Mouse (Mus musculus): ENCODE results near the gene Ube2q2.
A peak's percentile ranks its signal among the peaks of the same experiment; 100 is the strongest.
"Not testable (repeated sequence)": the region's sequence is repeated elsewhere in the genome, so short reads cannot be mapped to it uniquely, and the experiment has no call there.

Gene Ube2q2

GRCm38 (mm10) chr9:55174235-55174634 is 25.6 kb downstream of the Ube2q2 start:
- no peak for DNase-seq

DNA sequence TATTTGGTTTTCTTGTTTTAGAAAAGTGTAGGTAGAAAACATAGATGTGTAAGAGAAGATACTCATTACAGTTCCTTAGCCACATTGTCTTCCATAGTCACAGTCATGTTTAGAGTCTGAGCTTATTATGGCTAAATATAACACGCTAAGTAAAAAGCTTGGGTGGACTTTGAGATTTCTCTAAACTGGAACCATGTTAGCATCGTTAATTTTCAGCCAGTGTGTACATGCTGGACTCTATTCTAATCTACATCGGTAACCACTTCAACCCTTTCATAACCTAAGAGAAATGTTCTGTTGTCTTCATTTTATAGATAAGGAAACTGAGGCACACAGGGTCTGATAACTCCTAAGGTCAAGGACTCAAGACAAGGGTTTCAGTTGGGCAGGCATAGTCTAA is 47.2 kb downstream of the Ube2q2 start:
- no peak for DNase-seq

GRCm38 (mm10) chr9:55198260-55198659 is 49.6 kb downstream of the Ube2q2 start:
- DNase-seq: no peak

DNA sequence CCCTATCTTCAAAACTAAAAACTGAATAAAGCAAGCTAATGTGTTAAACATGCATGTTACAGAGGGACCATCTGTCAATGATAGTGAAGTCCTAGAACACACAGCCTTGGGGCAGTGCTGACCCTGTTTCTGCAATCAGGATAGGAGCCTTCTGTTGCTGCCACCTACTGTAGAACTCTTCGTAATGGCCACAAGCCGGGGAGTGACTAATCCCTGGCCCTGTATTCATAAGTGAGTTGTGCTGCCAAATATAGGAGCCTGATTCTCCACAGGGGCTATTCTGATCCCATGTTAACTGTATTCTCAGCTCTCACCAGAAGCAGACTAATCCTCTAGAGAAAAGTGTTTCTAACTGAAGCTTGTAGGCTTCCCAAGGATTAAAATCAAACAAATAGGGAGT is 50.7 kb downstream of the Ube2q2 start:
- DNase-seq: no peak

DNA sequence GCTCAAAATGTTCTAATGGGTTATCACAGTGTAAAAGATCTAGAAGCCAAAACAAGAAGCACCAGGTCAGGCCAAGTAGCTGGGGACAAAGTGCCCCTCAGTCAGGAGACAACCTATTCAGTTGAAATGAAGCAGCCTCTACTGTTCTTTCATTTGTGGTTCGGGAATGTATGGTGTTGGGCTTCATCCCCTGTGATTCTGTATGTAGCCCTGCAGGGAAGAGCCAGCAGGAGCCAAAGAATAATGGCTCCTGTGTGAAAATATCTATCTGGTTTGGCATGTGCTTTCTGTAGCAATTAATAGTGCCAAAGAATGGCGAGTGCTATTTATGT is 59.8 kb downstream of the Ube2q2 start:
- DNase-seq: no peak

- peak; percentile 82 for DNase-seq
Measured at GRCm38 (mm10) chr9:55208790-55209481, 60.3 kb downstream of the Ube2q2 start, which contains the start of gene Fbxo22. Fbxo22 (plus strand) TSS chr9:55208925.

DNA sequence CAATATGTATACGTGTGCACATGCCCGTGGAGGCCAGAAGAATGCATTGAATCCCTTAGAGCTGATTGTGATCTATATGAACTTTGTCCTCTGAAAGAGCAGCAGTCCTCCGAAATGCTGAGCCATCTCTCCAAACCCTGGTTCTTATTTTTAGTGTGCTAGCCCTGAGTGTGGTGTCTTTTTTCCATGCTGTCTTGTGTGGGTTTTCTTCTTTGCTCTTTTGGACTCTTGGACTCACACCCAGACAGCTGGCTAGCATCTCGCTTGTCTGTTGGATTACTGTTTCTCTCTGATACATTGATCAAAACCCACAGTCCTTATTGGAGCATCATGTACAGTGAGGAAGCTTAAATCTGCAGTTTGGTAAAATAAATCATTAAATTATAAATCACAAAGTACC is 63.0 kb downstream of the Ube2q2 start:
- no peak for DNase-seq

DNA sequence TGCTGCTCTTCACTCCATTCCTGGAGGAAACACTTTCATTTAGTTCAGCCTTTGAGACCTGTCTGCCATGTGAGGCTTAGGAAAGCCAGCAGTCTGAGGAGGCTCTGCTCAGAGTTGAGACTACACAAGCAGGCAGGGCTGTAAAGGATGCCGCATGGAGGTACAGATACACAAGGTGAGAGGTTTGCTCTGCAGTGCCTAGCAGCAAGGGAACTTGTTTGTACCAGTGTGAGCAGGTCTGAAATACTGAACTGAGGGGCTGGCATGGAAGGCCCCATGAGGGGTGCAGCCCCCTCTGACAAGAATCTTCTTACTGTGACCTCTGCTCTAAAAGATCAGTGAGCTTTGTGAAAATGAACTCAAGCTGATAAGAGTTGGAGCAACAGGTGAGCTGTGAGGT is 64.7 kb downstream of the Ube2q2 start:
- no peak for DNase-seq

DNA sequence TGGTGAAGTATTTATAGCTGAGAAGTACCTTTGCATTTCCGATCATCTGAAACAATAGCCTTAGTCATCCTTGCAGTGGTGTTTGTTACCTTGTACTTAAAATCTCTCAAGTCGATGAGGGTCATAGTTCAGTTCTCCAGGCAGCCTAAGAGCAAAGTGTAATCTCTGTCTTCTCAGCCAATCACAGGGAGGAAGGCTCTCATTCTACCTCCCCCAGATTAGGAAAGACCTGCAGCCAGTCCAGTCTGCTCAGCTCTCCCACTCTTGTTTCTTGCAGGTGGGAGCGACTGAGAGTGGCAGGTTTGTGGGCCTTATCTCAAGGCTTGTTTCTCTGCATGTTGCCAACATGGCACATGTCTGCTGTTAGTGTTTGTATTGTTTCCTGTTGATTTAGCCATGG is 66.4 kb downstream of the Ube2q2 start:
- no peak for DNase-seq

GRCm38 (mm10) chr9:55215648-55216047 is 67.0 kb downstream of the Ube2q2 start:
- DNase-seq: no peak

DNA sequence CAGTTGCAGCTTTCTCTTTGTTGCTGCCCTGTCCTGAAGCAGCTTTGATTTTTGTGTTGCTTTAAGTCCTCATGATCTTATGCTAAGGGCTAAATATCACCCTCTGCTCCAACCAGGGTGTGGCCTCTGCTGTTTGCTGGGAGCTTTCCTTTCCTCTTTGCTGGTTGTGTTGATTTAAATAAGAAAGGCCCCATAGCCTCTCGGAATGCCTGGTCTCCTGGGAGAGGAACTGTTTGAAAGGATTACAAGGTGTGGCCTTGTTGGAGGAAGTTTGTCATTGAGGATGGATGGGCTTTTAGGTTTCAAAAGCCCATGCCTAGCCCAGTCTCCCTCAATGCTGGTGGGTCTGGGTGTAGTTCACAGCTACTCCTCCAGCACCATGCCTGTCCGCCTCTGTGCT is 67.4 kb downstream of the Ube2q2 start:
- no peak for DNase-seq

DNA sequence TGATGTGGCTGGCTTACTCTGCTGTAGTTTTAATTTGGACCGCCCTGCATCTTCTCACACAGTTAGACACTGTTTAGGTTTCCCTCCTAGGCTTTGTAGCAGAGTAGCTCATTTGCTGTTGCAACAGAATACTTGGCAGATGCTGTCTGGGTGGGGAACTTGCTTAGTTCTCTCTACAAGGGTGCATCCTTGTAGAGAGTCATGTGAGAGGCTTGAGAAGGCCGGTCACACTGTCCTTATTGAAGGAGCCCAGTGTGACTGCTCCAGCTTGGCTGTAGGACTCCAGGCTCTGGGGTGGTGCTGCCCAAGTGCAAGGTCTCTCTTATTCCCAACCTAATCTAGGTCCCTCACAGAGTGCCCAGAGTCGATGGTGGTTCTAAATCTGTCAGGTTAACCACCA is 68.7 kb downstream of the Ube2q2 start:
- no peak for DNase-seq

- DNase-seq: no peak
Measured at GRCm38 (mm10) chr9:55225165-55225737, 76.6 kb downstream of the Ube2q2 start.

GRCm38 (mm10) chr9:55226251-55226650 is 77.6 kb downstream of the Ube2q2 start:
- peak; percentile 60 for DNase-seq

DNA sequence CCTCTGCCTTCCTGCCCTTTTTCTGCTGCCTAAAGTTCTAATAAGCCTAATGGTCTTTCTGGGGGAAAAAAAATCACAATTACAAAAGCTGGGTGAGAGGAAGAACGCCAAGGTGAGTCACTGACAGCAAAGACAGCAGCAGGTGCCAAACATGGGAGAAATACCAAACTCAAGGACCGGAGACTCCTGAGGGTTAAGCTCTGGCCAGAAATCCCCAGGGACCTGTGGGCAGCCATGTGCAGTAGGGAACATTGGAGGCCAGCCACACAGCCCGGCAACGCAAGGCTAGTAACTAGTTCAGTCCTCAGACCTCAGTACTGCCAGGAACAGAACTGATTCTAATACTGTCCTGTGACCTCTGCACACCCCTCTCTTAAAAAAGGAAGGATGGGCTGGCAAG is 79.5 kb downstream of the Ube2q2 start:
- no peak for DNase-seq

DNA sequence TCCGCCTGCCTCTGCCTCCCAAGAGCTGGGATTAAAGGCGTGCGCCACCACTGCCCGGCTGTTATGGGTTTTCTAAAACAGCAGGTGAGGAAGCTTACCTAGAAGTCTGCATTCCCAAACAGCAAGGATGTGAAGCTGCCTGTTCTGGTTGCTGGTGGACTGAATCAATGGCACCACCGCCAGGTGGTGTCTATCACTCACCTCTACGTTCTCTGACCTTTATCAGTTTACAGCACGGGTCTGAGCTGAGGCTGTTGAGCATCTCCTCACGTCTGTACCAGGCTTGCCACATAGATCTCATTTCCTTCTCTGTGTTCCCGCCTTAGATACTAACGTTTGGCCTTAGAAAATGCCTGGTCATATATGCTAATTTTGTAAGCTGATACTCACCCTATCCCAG is 80.4 kb downstream of the Ube2q2 start:
- no peak for DNase-seq

DNA sequence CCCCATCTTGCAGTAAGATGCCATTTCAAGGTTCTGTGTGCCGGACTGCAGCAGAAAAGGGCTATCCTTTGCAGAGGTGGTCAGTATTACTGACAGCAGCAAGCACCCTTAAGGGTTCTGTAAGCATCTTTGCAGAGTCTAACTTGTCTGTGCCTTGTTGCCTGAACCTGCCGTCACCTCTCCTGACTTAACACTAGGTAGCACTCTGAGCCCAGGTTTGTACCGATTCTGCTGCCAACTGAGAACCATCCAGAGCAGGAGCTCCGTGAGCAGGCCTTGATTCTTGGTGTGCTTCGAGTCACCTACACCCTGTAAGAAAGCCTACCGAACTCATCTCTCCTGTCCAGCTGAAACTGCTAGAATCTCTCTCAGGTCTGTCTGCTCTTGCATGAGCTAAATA is 82.9 kb downstream of the Ube2q2 start:
- DNase-seq: no peak

GRCm38 (mm10) chr9:55232110-55232509 is 83.5 kb downstream of the Ube2q2 start:
- DNase-seq: no peak

GRCm38 (mm10) chr9:55232586-55232985 is 83.9 kb downstream of the Ube2q2 start:
- no peak for DNase-seq

DNA sequence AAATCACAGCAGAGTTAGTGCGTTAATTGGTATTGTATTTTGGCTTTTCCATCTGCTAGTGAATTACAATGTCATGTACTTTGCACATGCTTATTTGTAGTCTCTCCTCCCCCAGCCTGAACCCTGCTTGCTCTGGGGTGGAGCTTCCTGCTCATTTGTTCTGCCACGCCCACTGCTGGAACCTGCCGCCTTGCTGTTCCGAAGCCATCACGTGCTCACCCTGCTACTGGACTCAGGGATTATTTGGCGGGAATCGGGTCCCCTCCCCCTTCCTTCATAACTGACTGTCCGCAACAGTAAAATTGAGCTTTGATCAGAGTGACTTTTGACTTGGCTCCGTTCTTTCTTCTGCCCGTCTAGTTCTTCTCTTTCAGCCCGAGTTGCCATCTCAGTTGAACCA is 84.4 kb downstream of the Ube2q2 start:
- not testable (repeated sequence) for DNase-seq

GRCm38 (mm10) chr9:55236235-55237165 is 87.8 kb downstream of the Ube2q2 start:
- no peak for DNase-seq

GRCm38 (mm10) chr9:55240852-55241251 is 92.2 kb downstream of the Ube2q2 start:
- no peak for DNase-seq

DNA sequence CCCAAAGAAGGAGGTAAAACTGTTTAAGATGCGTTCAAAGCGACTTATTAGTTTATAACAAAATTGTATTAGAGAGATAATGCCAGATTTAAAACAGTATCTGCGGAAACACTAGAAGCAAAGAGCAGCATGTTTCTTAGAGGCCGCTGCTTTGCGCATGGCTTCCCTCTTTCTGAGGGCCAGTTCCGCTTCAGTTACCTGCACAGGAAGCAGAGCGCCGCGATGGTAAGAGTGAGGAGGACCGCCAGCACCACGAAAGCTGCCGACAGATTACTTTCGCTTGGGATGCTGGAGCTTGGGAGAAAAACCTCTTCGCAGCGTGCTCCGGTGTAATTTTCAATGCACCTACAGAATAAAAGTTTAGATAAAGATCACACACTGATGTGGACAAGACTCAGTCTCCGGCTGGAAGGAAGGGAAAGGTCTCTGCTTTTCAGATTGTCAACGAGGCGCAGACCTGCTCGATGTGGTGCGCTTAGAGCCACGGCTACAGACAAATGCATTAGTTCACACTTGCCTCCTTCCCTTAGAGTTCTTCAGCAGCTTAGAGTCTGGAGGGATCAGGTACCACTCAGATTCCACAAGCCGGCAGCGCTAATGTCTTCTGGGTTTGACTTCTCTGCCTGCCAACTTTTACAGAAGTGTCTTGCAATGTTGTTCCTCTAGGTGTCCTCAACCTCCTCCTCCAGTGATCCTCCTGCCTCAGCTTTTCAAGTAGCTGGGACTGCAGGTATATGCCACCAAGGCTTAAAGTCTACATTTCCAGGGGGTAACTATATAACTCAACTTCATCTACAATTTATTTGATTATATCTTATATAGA is 93.4 kb downstream of the Ube2q2 start:
- DNase-seq: no peak
